Mouse (Mus musculus): ENCODE measurements at regions not wholly inside any gene's neighbourhood (a gene's known extent, or its start where the extent isn't known, plus 50 kb on each side); places are given as distances from the start of the nearest gene placed in this dataset.

GRCm38 (mm10) chr13:64007688-64008087 lies 81.3 kb downstream of the Hsd17b3 start:
- H3K27ac ChIP-seq (ENCODE audit: insufficient read depth, low read depth, low read length, poor library complexity, severe bottlenecking) = no peak overlapping the region
- no peaks in the 10 kb centered on the region for H3K36me3 ChIP-seq (ENCODE audit: control insufficient read depth, insufficient read depth, low read length, poor library complexity, severe bottlenecking)
- DNase-seq (ENCODE audit: low read depth, low spot score) = no peak
- no peaks in the 10 kb centered on the region for H3K9me3 ChIP-seq (ENCODE audit: control insufficient read depth, insufficient read depth, low read depth, low read length)
- H3K4me1 ChIP-seq (ENCODE audit: control insufficient read depth in 2 of 2, insufficient read depth in 2 of 2, low read length in 2 of 2, poor library complexity in 1 of 2) = peaks cover 4 to 13% of the 10 kb centered on the region in 2 experiments; a peak in 3 of 4 replicates
- H3K9ac ChIP-seq (ENCODE audit: insufficient read depth, low read depth, low read length, poor library complexity, severe bottlenecking) = no peak overlapping the region
- in situ Hi-C loops (cut with MboI; ENCODE audit: low sequenced_read_pairs in 2 of 2, unreplicated experiment in 2 of 2) = no loop called here
- no peak overlapping the region for H3K4me3 ChIP-seq (ENCODE audit: insufficient read depth in 1 of 2, low read depth in 1 of 2, low read length in 2 of 2, poor library complexity in 1 of 2, severe bottlenecking in 1 of 2)
- TF ChIP-seq ZC3H11A (IDR thresholded peaks at IDR 0.05; ENCODE audit: borderline replicate concordance, low read depth, low read length) = peak; percentile 50; the same call in 1 of the 2 replicates
- no peak for TF ChIP-seq ZNF384 (IDR thresholded peaks at IDR 0.05; ENCODE audit: low read depth, low read length)

- Histone ChIP-seq H3K36me3 (ENCODE audit: control insufficient read depth, insufficient read depth, low read length, poor library complexity, severe bottlenecking) (no peaks in the 10 kb centered on the region), H3K9me3 (ENCODE audit: control insufficient read depth, insufficient read depth, low read depth, low read length) (no peaks in the 10 kb centered on the region), H3K27ac (ENCODE audit: insufficient read depth, low read depth, low read length, poor library complexity, severe bottlenecking) (peak overlapping the region; percentile 15), H3K9ac (ENCODE audit: insufficient read depth, low read depth, low read length, poor library complexity, severe bottlenecking) (no peak overlapping the region), H3K4me1 (ENCODE audit: control insufficient read depth in 2 of 2, insufficient read depth in 2 of 2, low read length in 2 of 2, poor library complexity in 1 of 2) (peaks cover 9 to 27% of the 10 kb centered on the region in 2 experiments), H3K4me3 (ENCODE audit: insufficient read depth in 1 of 2, low read depth in 1 of 2, low read length in 2 of 2, poor library complexity in 1 of 2, severe bottlenecking in 1 of 2) (no peak overlapping the region)
- peak; percentile 58 for DNase-seq (ENCODE audit: low read depth, low spot score)
- in situ Hi-C loops (cut with MboI; ENCODE audit: low sequenced_read_pairs in 2 of 2, unreplicated experiment in 2 of 2) = no loop called here
- no peak for TF ChIP-seq ZNF384 (IDR thresholded peaks at IDR 0.05; ENCODE audit: low read depth, low read length)
These were observed 86.0 kb downstream of the Hsd17b3 start for GRCm38 (mm10) chr13:64002945-64003459.

GRCm38 (mm10) chr13:64000303-64000702 lies 88.7 kb downstream of the Hsd17b3 start:
- H3K36me3 ChIP-seq (ENCODE audit: control insufficient read depth, insufficient read depth, low read length, poor library complexity, severe bottlenecking) = no peaks in the 10 kb centered on the region
- no peak overlapping the region for H3K27ac ChIP-seq (ENCODE audit: insufficient read depth, low read depth, low read length, poor library complexity, severe bottlenecking)
- peaks cover 9 to 27% of the 10 kb centered on the region in 2 experiments for H3K4me1 ChIP-seq (ENCODE audit: control insufficient read depth in 2 of 2, insufficient read depth in 2 of 2, low read length in 2 of 2, poor library complexity in 1 of 2)
- no peak overlapping the region for H3K4me3 ChIP-seq (ENCODE audit: insufficient read depth in 1 of 2, low read depth in 1 of 2, low read length in 2 of 2, poor library complexity in 1 of 2, severe bottlenecking in 1 of 2)
- DNase-seq (ENCODE audit: low read depth, low spot score) = no peak
- H3K9ac ChIP-seq (ENCODE audit: insufficient read depth, low read depth, low read length, poor library complexity, severe bottlenecking) = no peak overlapping the region
- no peaks in the 10 kb centered on the region for H3K9me3 ChIP-seq (ENCODE audit: control insufficient read depth, insufficient read depth, low read depth, low read length)
- in situ Hi-C loops (cut with MboI; ENCODE audit: low sequenced_read_pairs in 2 of 2, unreplicated experiment in 2 of 2) = no loop called here
- TF ChIP-seq HCFC1 (IDR thresholded peaks at IDR 0.05; ENCODE audit: borderline replicate concordance, insufficient read depth, low read length) = no peak
- no peak for TF ChIP-seq ZNF384 (IDR thresholded peaks at IDR 0.05; ENCODE audit: low read depth, low read length)
- no peak for TF ChIP-seq CHD2 (IDR thresholded peaks at IDR 0.05; ENCODE audit: low read depth, low read length)
- no peak for TF ChIP-seq ZC3H11A (IDR thresholded peaks at IDR 0.05; ENCODE audit: borderline replicate concordance, low read depth, low read length)

GRCm38 (mm10) chr13:63998647-63999046 lies 90.4 kb downstream of the Hsd17b3 start:
- no peak overlapping the region for H3K4me3 ChIP-seq (ENCODE audit: insufficient read depth in 1 of 2, low read depth in 1 of 2, low read length in 2 of 2, poor library complexity in 1 of 2, severe bottlenecking in 1 of 2)
- no peak for DNase-seq (ENCODE audit: low read depth, low spot score)
- H3K27ac ChIP-seq (ENCODE audit: insufficient read depth, low read depth, low read length, poor library complexity, severe bottlenecking) = no peak overlapping the region
- peaks cover 5 to 21% of the 10 kb centered on the region in 2 experiments for H3K4me1 ChIP-seq (ENCODE audit: control insufficient read depth in 2 of 2, insufficient read depth in 2 of 2, low read length in 2 of 2, poor library complexity in 1 of 2)
- no peak for TF ChIP-seq ZC3H11A (IDR thresholded peaks at IDR 0.05; ENCODE audit: borderline replicate concordance, low read depth, low read length)
- TF ChIP-seq MAFK (IDR thresholded peaks at IDR 0.05; ENCODE audit: insufficient read depth, low read depth, low read length) = no peak
- TF ChIP-seq ZNF384 (IDR thresholded peaks at IDR 0.05; ENCODE audit: low read depth, low read length) = no peak
- TF ChIP-seq CHD2 (IDR thresholded peaks at IDR 0.05; ENCODE audit: low read depth, low read length) = no peak
- TF ChIP-seq HCFC1 (IDR thresholded peaks at IDR 0.05; ENCODE audit: borderline replicate concordance, insufficient read depth, low read length) = no peak
- H3K36me3 ChIP-seq (ENCODE audit: control insufficient read depth, insufficient read depth, low read length, poor library complexity, severe bottlenecking) = no peaks in the 10 kb centered on the region
- no peak overlapping the region for H3K9ac ChIP-seq (ENCODE audit: insufficient read depth, low read depth, low read length, poor library complexity, severe bottlenecking)
- no peaks in the 10 kb centered on the region for H3K9me3 ChIP-seq (ENCODE audit: control insufficient read depth, insufficient read depth, low read depth, low read length)
- in situ Hi-C loops (cut with MboI; ENCODE audit: low sequenced_read_pairs in 2 of 2, unreplicated experiment in 2 of 2) = no loop called here

GRCm38 (mm10) chr13:63993857-63994477 lies 95.1 kb downstream of the Hsd17b3 start:
- Histone ChIP-seq H3K27ac (ENCODE audit: insufficient read depth, low read depth, low read length, poor library complexity, severe bottlenecking) (no peak overlapping the region), H3K36me3 (ENCODE audit: control insufficient read depth, insufficient read depth, low read length, poor library complexity, severe bottlenecking) (no peaks in the 10 kb centered on the region), H3K4me1 (ENCODE audit: control insufficient read depth in 2 of 2, insufficient read depth in 2 of 2, low read length in 2 of 2, poor library complexity in 1 of 2) (no peaks in the 10 kb centered on the region; a peak in 1 of 4 replicates), H3K9ac (ENCODE audit: insufficient read depth, low read depth, low read length, poor library complexity, severe bottlenecking) (no peak overlapping the region), H3K4me3 (ENCODE audit: insufficient read depth in 1 of 2, low read depth in 1 of 2, low read length in 2 of 2, poor library complexity in 1 of 2, severe bottlenecking in 1 of 2) (no peak overlapping the region), H3K9me3 (ENCODE audit: control insufficient read depth, insufficient read depth, low read depth, low read length) (no peaks in the 10 kb centered on the region)
- in situ Hi-C loops (cut with MboI; ENCODE audit: low sequenced_read_pairs in 2 of 2, unreplicated experiment in 2 of 2) = no loop called here
- DNase-seq (ENCODE audit: low read depth, low spot score) = no peak
- no peak for TF ChIP-seq ZC3H11A (IDR thresholded peaks at IDR 0.05; ENCODE audit: borderline replicate concordance, low read depth, low read length)
- no peak for TF ChIP-seq MAFK (IDR thresholded peaks at IDR 0.05; ENCODE audit: insufficient read depth, low read depth, low read length)
- no peak for TF ChIP-seq CHD2 (IDR thresholded peaks at IDR 0.05; ENCODE audit: low read depth, low read length)
- TF ChIP-seq HCFC1 (IDR thresholded peaks at IDR 0.05; ENCODE audit: borderline replicate concordance, insufficient read depth, low read length) = no peak
- TF ChIP-seq ZNF384 (IDR thresholded peaks at IDR 0.05; ENCODE audit: low read depth, low read length) = no peak

Data from ES-E14 (cell line).